Comparison of ENCODE assay signal across 13 mouse cellular contexts in the genomic region with DNA sequence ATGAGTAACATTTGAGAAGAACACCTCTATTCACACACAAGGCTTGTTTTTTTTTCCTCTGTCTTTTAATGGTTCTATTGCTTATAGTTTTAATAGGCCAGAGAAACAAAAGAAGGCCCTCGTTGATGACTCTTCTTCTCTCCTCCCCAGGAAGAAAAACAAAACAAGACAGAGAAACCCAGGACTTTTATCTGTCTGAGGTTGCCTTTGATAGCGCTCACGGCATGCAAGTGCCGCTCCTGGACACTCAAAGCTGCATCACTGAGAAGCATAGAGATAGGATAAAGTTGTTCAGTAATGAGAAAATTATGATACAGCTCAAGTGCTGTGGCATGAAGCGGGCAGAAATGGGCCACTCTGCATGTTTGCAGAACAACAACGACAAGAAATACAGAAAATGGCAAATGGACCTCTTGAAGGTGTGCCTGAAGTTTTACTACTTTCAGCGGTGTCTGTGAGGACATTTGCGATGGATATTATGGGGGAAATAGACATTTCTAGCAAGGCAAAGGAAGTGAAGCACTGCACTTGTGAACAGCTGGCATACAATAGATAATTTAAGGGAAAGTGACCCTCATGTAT.
DNase-seq lines count a peak whose midpoint lies in the region; ATAC-seq and TF ChIP-seq lines count a peak whose summit lies in the region.
"Had no signal": no experiment of that assay in that cellular context is flagged by ENCODE, and none has a peak within 500 bp of the region (broad histone marks: within the 10 kb centered on the region; RNA-seq: fewer than 3 reads in every experiment).

No protein-coding gene starts in this region.

- peak overlapping the region; percentile 55; the same call in 1 of the 2 replicates for H3K27ac ChIP-seq in kidney, postnatal 0 days
- no peak overlapping the region for H3K27ac ChIP-seq in forebrain, embryonic 13.5 days
- H3K27ac ChIP-seq in liver, embryonic 16.5 days (ENCODE audit: low read length), result peak overlapping the region; percentile 91
- H3K27ac ChIP-seq: stomach, embryonic 15.5 days had no signal

- no peaks in the 10 kb centered on the region for H3K36me3 ChIP-seq in kidney, postnatal 0 days (ENCODE audit: insufficient read depth, low read length)
- no peaks in the 10 kb centered on the region for H3K36me3 ChIP-seq in forebrain, embryonic 13.5 days (ENCODE audit: poor library complexity, severe bottlenecking)
- no peaks in the 10 kb centered on the region for H3K36me3 ChIP-seq in liver, embryonic 16.5 days (ENCODE audit: control insufficient read depth, insufficient read depth)
- H3K36me3 ChIP-seq: stomach, embryonic 15.5 days had no signal

- no peak overlapping the region for H3K4me3 ChIP-seq in kidney, postnatal 0 days (replicated peaks; ENCODE audit: low read depth, low read length)
- H3K4me3 ChIP-seq in forebrain, embryonic 13.5 days, result no peak overlapping the region
- H3K4me3 ChIP-seq in liver, embryonic 16.5 days (ENCODE audit: low read depth, low read length), result 0 out of 2 replicates have a peak overlapping the region, but pooled peaks have one; percentile 1
- H3K4me3 ChIP-seq: stomach, embryonic 15.5 days had no signal

- 54% methylated on average over 8 of the region's 8 CpGs for WGBS in kidney, postnatal 0 days
- 70% methylated on average over 8 of the region's 8 CpGs for WGBS in forebrain, embryonic 13.5 days
- 35% methylated on average over 8 of the region's 8 CpGs for WGBS in liver, embryonic 16.5 days (ENCODE audit: insufficient replicate concordance)

- H3K4me2 ChIP-seq in kidney, postnatal 0 days (ENCODE audit: low read length), result no peak overlapping the region
- no peak overlapping the region for H3K4me2 ChIP-seq in forebrain, embryonic 13.5 days
- peak overlapping the region; percentile 57 for H3K4me2 ChIP-seq in liver, embryonic 16.5 days (ENCODE audit: low read depth, low read length)
- H3K4me2 ChIP-seq: stomach, embryonic 15.5 days had no signal

- H3K9ac ChIP-seq in kidney, postnatal 0 days (ENCODE audit: low read depth, low read length), result no peak overlapping the region
- H3K9ac ChIP-seq in forebrain, embryonic 13.5 days, result peak overlapping the region; percentile 9; the same call in 1 of the 2 replicates
- peak overlapping the region; percentile 24; the same call in 1 of the 2 replicates for H3K9ac ChIP-seq in liver, embryonic 16.5 days (ENCODE audit: low read depth, low read length)
- H3K9ac ChIP-seq: stomach, embryonic 15.5 days had no signal

- peak; percentile 66 for DNase-seq in heart, adult 11 months
- DNase-seq in heart, postnatal 4 days, result no peak
- no peak for DNase-seq in kidney, postnatal 0 days (ENCODE audit: low spot score)
- no peak for DNase-seq in kidney, adult 11 months
- no peak for DNase-seq in gastrocnemius, postnatal 10 days
- DNase-seq in thymus, postnatal 14 days, result no peak
- DNase-seq: cerebellum, postnatal 36 days; lung, adult 2 months; right cerebral cortex, postnatal 25 days had no signal

- H3K27me3 ChIP-seq in kidney, postnatal 0 days (ENCODE audit: insufficient read depth, low read length), result no peaks in the 10 kb centered on the region
- H3K27me3 ChIP-seq in forebrain, embryonic 13.5 days, result no peaks in the 10 kb centered on the region
- H3K27me3 ChIP-seq in liver, embryonic 16.5 days (ENCODE audit: control insufficient read depth, insufficient read depth, low read depth, low read length), result no peaks in the 10 kb centered on the region
- H3K27me3 ChIP-seq: stomach, embryonic 15.5 days had no signal

- no peak for ATAC-seq in kidney, postnatal 0 days (replicated peaks; ENCODE audit: low FRiP score, low read depth)
- no peak for ATAC-seq in forebrain, embryonic 13.5 days
- ATAC-seq in liver, embryonic 16.5 days (ENCODE audit: low read depth), result peak; percentile 49
- ATAC-seq: midbrain, embryonic 16.5 days had no signal

- H3K4me1 ChIP-seq in kidney, postnatal 0 days (replicated peaks; ENCODE audit: insufficient read depth, low read length), result peaks cover 16% of the 10 kb centered on the region; the same call in 1 of the 2 replicates
- H3K4me1 ChIP-seq in forebrain, embryonic 13.5 days, result peaks cover 61% of the 10 kb centered on the region
- peaks cover 58% of the 10 kb centered on the region for H3K4me1 ChIP-seq in liver, embryonic 16.5 days (ENCODE audit: control insufficient read depth, low read depth, low read length)

- H3K9me3 ChIP-seq in kidney, postnatal 0 days (replicated peaks; ENCODE audit: low read length), result no peaks in the 10 kb centered on the region
- no peaks in the 10 kb centered on the region for H3K9me3 ChIP-seq in forebrain, embryonic 13.5 days (replicated peaks)
- no peaks in the 10 kb centered on the region for H3K9me3 ChIP-seq in liver, embryonic 16.5 days (replicated peaks; ENCODE audit: control insufficient read depth, low read length)
- H3K9me3 ChIP-seq: stomach, embryonic 15.5 days had no signal

- TF ChIP-seq CTCF in kidney, postnatal 0 days (IDR thresholded peaks at IDR 0.05; ENCODE audit: low read depth), result no peak
